Mouse (Mus musculus) limb, embryonic 13.5 days (tissue): ENCODE results near the gene Olfr902. TPM values are rescaled to one million over a fixed set of nuclear protein-coding genes. Genes with fewer than 3 reads are reported as not detected.
"Not testable (repeated sequence)": the region's sequence is repeated elsewhere in the genome, so short reads cannot be mapped to it uniquely, and the experiment has no call there.

Source experiments
- ATAC-seq: fragments of 200-750 bp; cut with Nextera tagmentation; 2 replicates; pipeline ENCODE4 v1.8.0; 2017; ENCODE audit warnings: low read depth, moderate number of reproducible peaks, moderate TSS enrichment; ENCODE audit not compliant: low FRiP score
- H3K27ac ChIP-seq: fragments of 300-500 bp; sonication (generic); 2 replicates; pipeline ENCODE4 v1.5.1; 2015; ENCODE audit warnings: inconsistent platforms, mild to moderate bottlenecking, moderate library complexity
- H3K27me3 ChIP-seq: fragments of 300-500 bp; sonication (generic); 2 replicates; pipeline ENCODE4 v1.6.1; 2015; ENCODE audit warnings: mild to moderate bottlenecking, inconsistent platforms
- H3K36me3 ChIP-seq: fragments of 300-500 bp; sonication (generic); 2 replicates; pipeline ENCODE4 v1.6.1; 2015; ENCODE audit warnings: inconsistent platforms, mild to moderate bottlenecking, moderate library complexity
- H3K4me1 ChIP-seq: fragments of 300-500 bp; sonication (generic); 2 replicates; pipeline ENCODE4 v1.6.1; 2015; ENCODE audit warnings: inconsistent platforms
- H3K4me2 ChIP-seq: fragments of 300-500 bp; sonication (generic); replicated peaks from 2 replicates; pipeline ENCODE4 v1.6.1; 2015; ENCODE audit warnings: inconsistent platforms, mild to moderate bottlenecking, moderate library complexity
- H3K4me3 ChIP-seq: fragments of 300-500 bp; sonication (generic); 2 replicates; pipeline ENCODE4 v1.5.1; 2015; ENCODE audit warnings: moderate library complexity, mild to moderate bottlenecking, inconsistent platforms
- H3K9ac ChIP-seq: fragments of 300-500 bp; sonication (generic); 2 replicates; pipeline ENCODE4 v1.6.1; 2015; ENCODE audit warnings: mild to moderate bottlenecking, inconsistent platforms
- H3K9me3 ChIP-seq: fragments of 300-500 bp; sonication (generic); 2 replicates; pipeline ENCODE4 v1.6.1; 2016; ENCODE audit warnings: inconsistent platforms
- WGBS: fragments of 180-500 bp; shearing (Covaris S2); methylation state at CpG from one replicate; pipeline ENCODE4 v1.1.7; 2015; 5-methylcytosine and 5-hydroxymethylcytosine counted together
- polyA plus RNA-seq: library from polyadenylated mRNA; unstranded; fragments of >200 nt; fragmentation: Nextera tagmentation; extraction: Ambion mirVana; gene quantifications from 2 replicates; pipeline ENCODE4 v1.2.1, GENCODE M21; 2015

Olfr902 gene
- polyA plus RNA-seq: not detected in 2 replicates

DNA sequence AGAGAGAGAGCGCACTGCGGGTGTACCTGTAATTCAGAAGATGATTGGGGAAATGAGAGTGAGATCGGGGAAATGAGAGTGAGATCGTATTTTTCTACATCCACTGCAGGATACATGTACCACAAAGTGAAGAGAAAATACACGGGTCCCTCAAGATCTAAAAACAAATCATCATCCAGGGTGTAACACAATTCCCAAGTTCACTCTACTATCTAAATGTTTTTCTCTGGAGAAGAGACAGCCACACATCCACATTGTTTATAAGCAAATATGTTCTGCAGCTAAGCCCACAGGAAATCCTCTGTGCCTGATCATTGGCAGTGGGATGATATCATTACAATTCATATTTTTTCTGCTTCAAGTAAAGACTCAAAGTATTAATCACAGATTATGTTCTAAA lies at the start of gene Olfr902:
Olfr902 (plus strand) TSS at position 301 of the 400 bp plus-strand sequence.
- H3K4me1 ChIP-seq: no peaks in the 10 kb centered on the region
- H3K9ac ChIP-seq: no peak within 1 kb of the TSS
- no peaks in the 10 kb centered on the region for H3K9me3 ChIP-seq
- no peak within 1 kb of the TSS for H3K4me2 ChIP-seq
- ATAC-seq: no peak
- H3K27ac ChIP-seq: no peak within 1 kb of the TSS
- no peaks in the 10 kb centered on the region for H3K36me3 ChIP-seq
- no peak within 1 kb of the TSS for H3K4me3 ChIP-seq
- no peaks in the 10 kb centered on the region for H3K27me3 ChIP-seq
- 91% methylated on average over 5 of the region's 5 CpGs for WGBS

DNA sequence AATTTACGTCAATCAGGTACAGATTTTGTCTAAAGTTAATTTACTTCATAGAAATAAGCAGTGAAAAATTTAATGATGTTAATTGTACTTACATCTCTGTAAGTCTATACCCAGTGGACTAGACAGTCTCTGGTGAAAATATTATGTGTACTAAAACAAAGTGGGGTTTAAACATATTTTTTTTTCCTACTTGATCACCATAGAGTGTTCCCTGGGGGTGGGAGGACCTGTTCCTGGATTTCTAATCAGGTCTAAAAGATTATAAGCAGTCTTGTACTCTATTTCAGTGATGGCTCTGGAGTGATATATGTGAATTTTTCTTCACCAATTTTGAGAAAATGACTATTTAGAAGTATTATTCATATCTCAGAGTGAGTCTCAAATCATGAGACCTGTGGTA lies 46.1 kb upstream of the Olfr902 start, which contains the start of gene Olfr147:
Olfr147 (plus strand) TSS at position 301 of the 400 bp plus-strand sequence.
- no peaks in the 10 kb centered on the region for H3K4me1 ChIP-seq
- WGBS: 79% methylated on average over 1 of the region's 1 CpGs
- no peak within 1 kb of the TSS for H3K4me2 ChIP-seq
- no peak within 1 kb of the TSS for H3K9ac ChIP-seq
- no peaks in the 10 kb centered on the region for H3K36me3 ChIP-seq
- H3K4me3 ChIP-seq: no peak within 1 kb of the TSS
- ATAC-seq: no peak
- H3K27ac ChIP-seq: no peak within 1 kb of the TSS
- H3K27me3 ChIP-seq: no peaks in the 10 kb centered on the region
- H3K9me3 ChIP-seq: no peaks in the 10 kb centered on the region

DNA sequence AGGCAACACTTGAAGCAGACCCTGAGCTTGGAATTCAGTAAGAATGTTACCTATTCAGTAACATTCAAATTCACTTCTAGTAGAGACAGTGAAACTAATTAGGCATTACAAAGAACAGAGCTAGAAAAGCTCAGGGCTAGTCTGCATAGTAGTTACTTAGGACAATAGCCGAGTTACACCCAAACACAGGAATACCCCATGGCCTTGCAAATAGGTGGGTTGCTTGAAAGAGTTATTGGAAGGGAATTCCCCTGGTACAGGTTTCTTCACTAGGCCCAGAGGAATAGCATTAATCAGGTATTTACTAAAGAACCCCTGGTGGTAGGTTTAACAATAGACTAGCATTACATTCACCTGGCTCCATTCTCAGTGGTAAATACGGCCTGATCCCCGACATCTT lies 40.0 kb upstream of the Olfr902 start:
- H3K4me1 ChIP-seq, H3K4me3 ChIP-seq, ATAC-seq, H3K27me3 ChIP-seq, H3K9ac ChIP-seq, H3K27ac ChIP-seq, H3K36me3 ChIP-seq, H3K4me2 ChIP-seq, H3K9me3 ChIP-seq: not testable (repeated sequence)
- 91% methylated on average over 3 of the region's 3 CpGs for WGBS

DNA sequence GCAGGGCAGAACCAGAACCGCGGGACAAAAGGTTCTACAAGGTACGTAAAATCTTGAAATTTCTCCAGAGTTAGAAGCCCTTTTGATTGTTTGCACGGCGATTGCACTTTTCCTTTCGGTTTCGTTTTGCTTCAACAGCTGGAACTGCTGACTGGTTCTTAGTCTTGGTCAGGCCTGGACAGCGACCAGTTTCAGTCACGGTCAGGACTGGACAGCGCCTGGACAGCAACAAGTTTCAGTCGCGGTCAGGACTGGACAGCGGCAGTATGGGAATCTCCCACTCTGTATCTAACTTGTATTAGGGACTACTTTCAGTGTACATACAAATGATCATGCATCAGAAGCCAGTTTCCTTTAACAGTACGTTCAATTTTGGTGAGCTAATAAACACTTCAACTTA lies 34.0 kb upstream of the Olfr902 start:
- 90% methylated on average over 14 of the region's 14 CpGs for WGBS

DNA sequence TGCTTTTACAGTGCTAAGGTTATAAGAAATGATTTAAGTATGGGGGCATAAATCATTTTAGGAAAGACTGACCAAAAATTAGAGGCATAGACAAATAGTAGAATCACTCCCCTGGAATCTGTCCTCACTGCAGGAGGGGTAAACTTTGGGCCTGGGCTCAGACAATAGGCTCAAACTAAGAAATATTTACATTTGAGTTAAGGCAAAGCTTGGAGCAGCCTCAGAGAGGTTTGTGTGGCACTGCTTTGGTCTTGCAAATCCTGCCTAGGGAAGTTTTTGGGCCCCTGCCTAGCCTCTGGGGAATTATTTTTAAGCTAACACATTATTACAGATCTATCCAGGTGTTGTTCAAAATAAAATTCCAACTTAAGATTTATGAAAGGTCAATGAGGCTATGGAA lies 23.7 kb upstream of the Olfr902 start:
- H3K36me3 ChIP-seq: no peaks in the 10 kb centered on the region
- no peak overlapping the region for H3K27ac ChIP-seq
- no peak overlapping the region for H3K4me3 ChIP-seq
- H3K9ac ChIP-seq: no peak overlapping the region
- H3K4me2 ChIP-seq: no peak overlapping the region
- no peaks in the 10 kb centered on the region for H3K4me1 ChIP-seq
- no peaks in the 10 kb centered on the region for H3K27me3 ChIP-seq
- H3K9me3 ChIP-seq: 0 out of 2 replicates have a peak, but pooled peaks cover 5% of the 10 kb centered on the region
- no peak for ATAC-seq

More for the DNA sequence above, 34.0 kb upstream of the Olfr902 start:
- not testable (repeated sequence) for H3K27me3 ChIP-seq, H3K9ac ChIP-seq, ATAC-seq, H3K4me2 ChIP-seq, H3K27ac ChIP-seq, H3K4me1 ChIP-seq, H3K36me3 ChIP-seq, H3K4me3 ChIP-seq
- peaks cover 14% of the 10 kb centered on the region for H3K9me3 ChIP-seq

DNA sequence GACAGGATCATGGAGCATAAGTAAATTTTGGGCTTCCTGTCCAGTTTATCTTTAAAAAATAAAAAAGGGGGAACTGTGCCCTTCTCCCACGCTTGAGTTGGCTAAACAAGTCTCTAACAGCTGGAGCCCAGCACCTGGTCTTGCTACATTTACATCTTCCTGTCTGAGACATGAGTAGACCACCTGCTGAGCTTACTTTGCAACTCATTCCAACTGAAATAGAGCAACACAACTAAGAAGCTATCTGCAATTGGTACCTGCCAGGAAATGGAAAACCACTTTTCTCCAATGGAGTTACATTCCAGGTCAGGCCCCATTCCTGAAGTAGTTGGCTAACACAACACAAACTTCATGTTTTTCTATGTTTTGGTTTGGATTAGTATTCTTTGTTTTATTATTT lies 20.4 kb upstream of the Olfr902 start:
- Histone ChIP-seq H3K36me3 (no peaks in the 10 kb centered on the region), H3K4me1 (no peaks in the 10 kb centered on the region), H3K4me3 (no peak overlapping the region), H3K27me3 (no peaks in the 10 kb centered on the region), H3K9me3 (0 out of 2 replicates have a peak, but pooled peaks cover 5% of the 10 kb centered on the region), H3K9ac (no peak overlapping the region), H3K4me2 (no peak overlapping the region), H3K27ac (no peak overlapping the region)
- WGBS: 34% methylated on average over 1 of the region's 1 CpGs
- ATAC-seq: no peak

DNA sequence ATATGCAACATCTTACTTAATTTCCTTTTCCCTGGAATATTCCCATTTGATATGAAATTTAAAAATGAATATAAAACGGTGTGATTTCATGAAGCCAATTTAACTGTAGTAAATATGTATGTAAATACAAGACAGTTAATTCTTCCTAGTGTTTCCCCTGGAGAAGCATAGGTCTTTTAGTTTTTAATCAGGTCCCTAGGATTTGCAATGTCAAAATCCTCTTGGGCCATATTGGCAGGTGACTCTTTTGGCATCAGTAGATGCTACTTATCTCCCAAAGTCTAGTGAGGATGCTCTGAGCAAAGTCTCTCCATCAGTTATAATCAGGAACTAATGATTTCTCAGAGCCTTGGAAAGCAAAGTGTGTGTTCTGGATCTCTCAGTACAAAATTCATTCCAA lies 18.3 kb upstream of the Olfr902 start, which contains the start of gene Olfr901:
Olfr901 (plus strand) TSS at position 301 of the 400 bp plus-strand sequence.
- Histone ChIP-seq H3K27me3 (no peaks in the 10 kb centered on the region), H3K4me3 (no peak within 1 kb of the TSS), H3K9ac (no peak within 1 kb of the TSS), H3K4me1 (no peaks in the 10 kb centered on the region), H3K36me3 (no peaks in the 10 kb centered on the region), H3K9me3 (0 out of 2 replicates have a peak, but pooled peaks cover 5% of the 10 kb centered on the region), H3K27ac (no peak within 1 kb of the TSS), H3K4me2 (no peak within 1 kb of the TSS)
- WGBS: 76% methylated on average over 1 of the region's 1 CpGs
- ATAC-seq: no peak

DNA sequence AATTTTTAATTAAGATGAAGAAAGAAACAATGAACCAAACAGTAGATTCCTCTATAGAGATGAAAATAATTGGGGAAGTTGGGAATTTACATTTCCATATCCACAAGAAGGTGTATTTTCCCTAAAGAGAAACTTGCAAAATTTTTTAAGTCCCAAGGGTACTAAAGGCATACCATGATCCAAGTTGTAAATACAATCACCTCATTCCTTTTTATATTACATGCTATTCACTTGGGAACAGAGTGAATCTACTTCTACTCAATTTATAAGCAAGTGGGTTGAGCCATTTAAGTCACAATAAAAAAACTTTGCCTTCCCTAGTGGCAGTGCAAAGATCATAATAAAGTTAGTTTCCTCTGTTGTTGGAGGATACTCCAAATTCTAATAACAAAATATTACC lies 15.4 kb downstream of the Olfr902 start, which contains the start of gene Olfr904:
Olfr904 (plus strand) TSS at position 301 of the 400 bp plus-strand sequence.
- no peaks in the 10 kb centered on the region for H3K36me3 ChIP-seq
- no peak within 1 kb of the TSS for H3K27ac ChIP-seq
- H3K9ac ChIP-seq: no peak within 1 kb of the TSS
- H3K4me1 ChIP-seq: no peaks in the 10 kb centered on the region
- no peak for ATAC-seq
- no peaks in the 10 kb centered on the region for H3K27me3 ChIP-seq
- no peak within 1 kb of the TSS for H3K4me3 ChIP-seq
- no peak within 1 kb of the TSS for H3K4me2 ChIP-seq
- H3K9me3 ChIP-seq: no peaks in the 10 kb centered on the region

DNA sequence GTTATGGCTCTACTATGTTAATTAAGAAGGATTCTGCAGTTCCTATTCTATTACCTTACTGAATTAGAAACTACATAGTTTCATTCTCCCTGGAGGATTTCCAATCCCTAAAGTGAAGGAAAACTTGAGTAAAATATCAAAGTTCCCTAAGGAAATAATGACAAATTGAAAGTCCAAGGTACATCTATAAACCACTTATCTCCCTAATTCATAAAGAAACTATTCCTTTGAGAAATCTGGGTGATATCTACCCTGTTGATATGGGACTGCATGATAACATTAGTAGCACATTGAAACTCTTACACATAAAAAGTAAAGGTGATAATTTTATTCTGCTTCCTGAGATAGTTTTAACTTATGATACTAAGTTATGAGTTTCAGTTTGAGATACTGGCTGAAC lies 23.4 kb downstream of the Olfr902 start, which contains the start of gene Olfr905:
Olfr905 (plus strand) TSS at position 301 of the 400 bp plus-strand sequence.
- no peak for ATAC-seq
- no peaks in the 10 kb centered on the region for H3K27me3 ChIP-seq
- H3K9ac ChIP-seq: no peak within 1 kb of the TSS
- no peak within 1 kb of the TSS for H3K27ac ChIP-seq
- no peaks in the 10 kb centered on the region for H3K36me3 ChIP-seq
- H3K9me3 ChIP-seq: no peaks in the 10 kb centered on the region
- no peak within 1 kb of the TSS for H3K4me2 ChIP-seq
- H3K4me3 ChIP-seq: no peak within 1 kb of the TSS
- no peaks in the 10 kb centered on the region for H3K4me1 ChIP-seq

DNA sequence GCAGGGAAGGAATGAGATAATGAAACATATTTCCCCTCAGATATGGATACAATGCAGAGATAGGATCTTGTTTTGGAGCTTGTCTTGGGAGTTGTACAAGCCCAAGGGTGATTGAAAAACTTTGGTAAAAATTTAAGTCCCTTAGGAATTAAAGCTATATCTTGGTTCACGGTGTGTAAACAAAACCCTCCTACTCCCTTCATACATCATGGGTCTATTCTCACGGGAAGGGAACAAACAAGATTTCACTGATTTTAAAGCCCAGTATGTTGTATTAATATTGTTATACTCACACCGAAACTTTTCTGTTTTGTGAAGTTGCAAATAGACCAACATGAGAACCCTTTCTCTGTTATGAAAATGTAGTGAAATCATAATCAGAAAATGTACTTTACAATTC lies 39.3 kb downstream of the Olfr902 start, which contains the start of gene Olfr906:
Olfr906 (plus strand) TSS at position 301 of the 400 bp plus-strand sequence.
- no peaks in the 10 kb centered on the region; the same call in 1 of the 2 replicates for H3K9me3 ChIP-seq
- H3K4me2 ChIP-seq: no peak within 1 kb of the TSS
- H3K4me1 ChIP-seq: no peaks in the 10 kb centered on the region
- no peaks in the 10 kb centered on the region for H3K36me3 ChIP-seq
- no peak within 1 kb of the TSS for H3K9ac ChIP-seq
- H3K27ac ChIP-seq: no peak within 1 kb of the TSS
- no peak for ATAC-seq
- H3K27me3 ChIP-seq: no peaks in the 10 kb centered on the region
- 89% methylated on average over 3 of the region's 3 CpGs for WGBS
- H3K4me3 ChIP-seq: no peak within 1 kb of the TSS

DNA sequence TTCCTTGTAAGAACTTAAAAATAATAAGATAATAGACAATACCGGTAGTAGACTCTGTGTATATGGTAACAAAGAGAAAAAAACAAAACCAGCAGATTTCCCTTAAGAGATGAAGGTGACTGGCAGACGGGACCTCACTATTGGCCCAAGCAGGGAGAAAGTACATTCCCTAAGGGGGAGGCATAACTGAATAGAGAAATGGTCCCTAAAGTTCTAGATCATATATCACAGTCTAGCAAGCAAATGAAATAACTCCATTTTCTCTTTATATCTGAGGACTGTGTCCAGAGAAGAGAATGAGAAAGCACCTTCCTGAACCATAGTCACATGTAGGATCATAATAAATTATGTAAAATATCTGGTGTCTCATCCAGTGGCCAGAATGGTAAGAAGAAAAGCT lies 48.0 kb downstream of the Olfr902 start, which contains the start of gene Olfr907:
Olfr907 (plus strand) TSS at position 301 of the 400 bp plus-strand sequence.
- Histone ChIP-seq H3K36me3 (no peaks in the 10 kb centered on the region), H3K9ac (no peak within 1 kb of the TSS), H3K4me1 (no peaks in the 10 kb centered on the region), H3K27ac (no peak within 1 kb of the TSS), H3K4me2 (no peak within 1 kb of the TSS), H3K27me3 (no peaks in the 10 kb centered on the region), H3K4me3 (no peak within 1 kb of the TSS), H3K9me3 (no peaks in the 10 kb centered on the region)
- WGBS: 84% methylated on average over 2 of the region's 2 CpGs
- no peak for ATAC-seq
